8 mouse cellular contexts compared by ENCODE assay signal in genomic region chr11:119389851-119390270, GRCm38 (mm10). TPM values are rescaled to one million over a fixed set of nuclear protein-coding genes. Genes with fewer than 3 reads are reported as not detected.
A peak's percentile ranks its signal among the peaks of the same experiment; 100 is the strongest.
DNase-seq lines count a peak whose midpoint lies in the region; ATAC-seq and TF ChIP-seq lines count a peak whose summit lies in the region.

No protein-coding gene starts in this region.

- no peak for TF ChIP-seq POLR2A in ES-Bruce4 (IDR thresholded peaks at IDR 0.05; ENCODE audit: insufficient read depth, low read length)

- DNase-seq in heart, postnatal 14 days: peak; percentile 86 to 92
- DNase-seq in layer of hippocampus, adult 2 months (ENCODE audit: low spot score in 2 of 2): peak; percentile 13 to 45
- DNase-seq in ovary, postnatal 14 days (ENCODE audit: low spot score): peak; percentile 77
- DNase-seq in thymus, postnatal 25 days: peak; percentile 45

- no peaks in the 10 kb centered on the region; the same call in 1 of the 2 replicates for H3K27me3 ChIP-seq in ES-Bruce4 (ENCODE audit: control insufficient read depth, insufficient read depth, low read length, poor library complexity, severe bottlenecking)
- H3K27me3 ChIP-seq in forebrain, embryonic 12.5 days: peaks cover 75% of the 10 kb centered on the region
- no peaks in the 10 kb centered on the region for H3K27me3 ChIP-seq in lung, embryonic 16.5 days (ENCODE audit: control insufficient read depth, insufficient read depth, low read depth, low read length)

- no peaks in the 10 kb centered on the region for H3K9me3 ChIP-seq in ES-Bruce4 (replicated peaks; ENCODE audit: control insufficient read depth, insufficient read depth, low read length, poor library complexity, severe bottlenecking)
- no peaks in the 10 kb centered on the region for H3K9me3 ChIP-seq in forebrain, embryonic 12.5 days
- H3K9me3 ChIP-seq in lung, embryonic 16.5 days (ENCODE audit: control insufficient read depth, low read length): no peaks in the 10 kb centered on the region

- TF ChIP-seq EP300 in ES-Bruce4 (IDR thresholded peaks at IDR 0.05; ENCODE audit: insufficient read depth, low read depth, low read length): 0 out of 2 replicates have a peak, but pooled peaks have one; percentile 7

- intact Hi-C loops in heart, postnatal 14 days (cut with DNase I): loop anchor here (2.0 kb wide), 1 partner anchor 27 kb away; no protein-coding TSS in a partner anchor

- peak; percentile 31; the same call in 1 of the 2 replicates for ATAC-seq in forebrain, embryonic 12.5 days (ENCODE audit: low FRiP score)
- peak; percentile 72 for ATAC-seq in lung, embryonic 16.5 days (ENCODE audit: low read depth)

- H3K4me3 ChIP-seq in ES-Bruce4 (ENCODE audit: low read depth, low read length): peak overlapping the region; percentile 61
- H3K4me3 ChIP-seq in brown adipose tissue, adult 24 weeks (ENCODE audit: insufficient read depth, low read depth, low read length): peak overlapping the region; percentile 97
- H3K4me3 ChIP-seq in forebrain, embryonic 12.5 days (replicated peaks): peak overlapping the region; percentile 53
- H3K4me3 ChIP-seq in layer of hippocampus, adult 2 months: peak overlapping the region; percentile 81
- peak overlapping the region; percentile 82 for H3K4me3 ChIP-seq in lung, embryonic 16.5 days (ENCODE audit: low read length)

- H3K4me1 ChIP-seq in ES-Bruce4 (ENCODE audit: control insufficient read depth, insufficient read depth, low read length): peaks cover 4% of the 10 kb centered on the region
- peaks cover 11% of the 10 kb centered on the region; the same call in 1 of the 2 replicates for H3K4me1 ChIP-seq in brown adipose tissue, adult 24 weeks (ENCODE audit: control insufficient read depth, insufficient read depth, insufficient read length, low read length)
- H3K4me1 ChIP-seq in forebrain, embryonic 12.5 days: peaks cover 31% of the 10 kb centered on the region
- peaks cover 13% of the 10 kb centered on the region for H3K4me1 ChIP-seq in lung, embryonic 16.5 days (replicated peaks; ENCODE audit: control insufficient read depth, insufficient read depth, low read length)

- H3K9ac ChIP-seq in ES-Bruce4 (ENCODE audit: low read depth, poor library complexity, severe bottlenecking): peak overlapping the region; percentile 49
- peak overlapping the region; percentile 57 for H3K9ac ChIP-seq in forebrain, embryonic 12.5 days
- H3K9ac ChIP-seq in lung, embryonic 16.5 days (ENCODE audit: low read length): peak overlapping the region; percentile 82

- H3K36me3 ChIP-seq in ES-Bruce4 (ENCODE audit: control insufficient read depth, insufficient read depth, low read length, poor library complexity, severe bottlenecking): no peaks in the 10 kb centered on the region
- H3K36me3 ChIP-seq in forebrain, embryonic 12.5 days (replicated peaks): no peaks in the 10 kb centered on the region
- H3K36me3 ChIP-seq in lung, embryonic 16.5 days (ENCODE audit: control insufficient read depth, insufficient read depth, low read length): no peaks in the 10 kb centered on the region

- peak; percentile 17 for TF ChIP-seq CTCF in ES-Bruce4 (IDR thresholded peaks at IDR 0.05; ENCODE audit: low read depth, low read length)
- peak; percentile 62 for TF ChIP-seq CTCF in layer of hippocampus, adult 2 months (conservative IDR thresholded peaks at IDR 0.05)

- no peak overlapping the region for H3K27ac ChIP-seq in ES-Bruce4 (ENCODE audit: insufficient read depth, low read length)
- H3K27ac ChIP-seq in brown adipose tissue, adult 24 weeks (replicated peaks; ENCODE audit: low read depth, low read length): peak overlapping the region; percentile 95
- H3K27ac ChIP-seq in forebrain, embryonic 12.5 days: no peak overlapping the region
- H3K27ac ChIP-seq in layer of hippocampus, adult 2 months: peak overlapping the region; percentile 93
- peak overlapping the region; percentile 95 for H3K27ac ChIP-seq in lung, embryonic 16.5 days (ENCODE audit: low read length)

- H3K4me2 ChIP-seq in forebrain, embryonic 12.5 days: peak overlapping the region; percentile 98
- peak overlapping the region; percentile 85 for H3K4me2 ChIP-seq in lung, embryonic 16.5 days (ENCODE audit: low read depth, low read length)

- WGBS in forebrain, embryonic 12.5 days: under 1% methylated on average over 35 of the region's 35 CpGs
- under 1% methylated on average over 35 of the region's 35 CpGs for WGBS in lung, embryonic 16.5 days

RNA-seq across cellular contexts. Expression of gene Rnf213, which starts 3.0 kb away (rescaled TPM):
- 22.4 and 23.9 TPM in 2 replicates for polyA plus RNA-seq in ES-Bruce4 (2011; ENCODE audit: insufficient read depth, insufficient read length, low read depth, missing spikeins)
- polyA plus RNA-seq in brown adipose tissue, adult 24 weeks (2012; ENCODE audit: insufficient read depth, insufficient read length, missing spikeins): 8.6 and 11.1 TPM in 2 replicates
- 1.9 and 2.0 TPM in 2 replicates for polyA plus RNA-seq in forebrain, embryonic 12.5 days (2016; fragmentation: Nextera tagmentation; extraction: Ambion mirVana)
- 10 to 100 TPM; 15.4 to 16.8 TPM for total RNA-seq in heart, postnatal 14 days (2021)
- total RNA-seq in layer of hippocampus, adult 2 months (2021): 1 to 10 TPM; 3.1 to 4.1 TPM
- 6.8 and 7.5 TPM in 2 replicates for polyA plus RNA-seq in lung, embryonic 16.5 days (2015; fragmentation: Nextera tagmentation; extraction: Ambion mirVana)

RNA-seq across cellular contexts. Expression of gene Slc26a11, which starts 34.5 kb away (rescaled TPM):
- polyA plus RNA-seq in ES-Bruce4 (2011; ENCODE audit: insufficient read depth, insufficient read length, low read depth, missing spikeins): 9.2 and 10.0 TPM in 2 replicates
- 2.1 and 3.1 TPM in 2 replicates for polyA plus RNA-seq in brown adipose tissue, adult 24 weeks (2012; ENCODE audit: insufficient read depth, insufficient read length, missing spikeins)
- 5.1 and 6.3 TPM in 2 replicates for polyA plus RNA-seq in forebrain, embryonic 12.5 days (2016; fragmentation: Nextera tagmentation; extraction: Ambion mirVana)
- total RNA-seq in heart, postnatal 14 days (2021): 1 to 10 TPM; 3.1 to 5.0 TPM
- total RNA-seq in layer of hippocampus, adult 2 months (2021): 1 to 10 TPM; 4.9 to 6.7 TPM
- polyA plus RNA-seq in lung, embryonic 16.5 days (2015; fragmentation: Nextera tagmentation; extraction: Ambion mirVana): 12.4 and 12.6 TPM in 2 replicates

RNA-seq across cellular contexts. Expression of gene Sgsh, which starts 34.5 kb away (rescaled TPM):
- polyA plus RNA-seq in ES-Bruce4 (2011; ENCODE audit: insufficient read depth, insufficient read length, low read depth, missing spikeins): 3.3 and 4.0 TPM in 2 replicates
- 3.8 and 7.7 TPM in 2 replicates for polyA plus RNA-seq in brown adipose tissue, adult 24 weeks (2012; ENCODE audit: insufficient read depth, insufficient read length, missing spikeins)
- 4.4 and 6.2 TPM in 2 replicates for polyA plus RNA-seq in forebrain, embryonic 12.5 days (2016; fragmentation: Nextera tagmentation; extraction: Ambion mirVana)
- total RNA-seq in heart, postnatal 14 days (2021): 1 to 10 TPM; 4.6 to 6.2 TPM
- total RNA-seq in layer of hippocampus, adult 2 months (2021): 1 to 10 TPM; 5.0 to 6.3 TPM
- polyA plus RNA-seq in lung, embryonic 16.5 days (2015; fragmentation: Nextera tagmentation; extraction: Ambion mirVana): 6.7 and 8.4 TPM in 2 replicates

Comparison
In these comparisons a context has a peak if more than half of its experiments do, and no peak if none do; other contexts are left out.
1. H3K27ac ChIP-seq: peak in brown adipose tissue, adult 24 weeks (single experiment), layer of hippocampus, adult 2 months (single experiment) and lung, embryonic 16.5 days (single experiment); none in ES-Bruce4 (single experiment) and forebrain, embryonic 12.5 days (single experiment).
2. DNase-seq: peak in every context shown above with its lines; median percentile 89 in heart, postnatal 14 days; 77 in ovary, postnatal 14 days; 45 in thymus, postnatal 25 days; 29 in layer of hippocampus, adult 2 months.
3. Peak in every context shown above with its lines, with median percentiles within 50 percentile points of each other: H3K4me3 ChIP-seq and H3K9ac ChIP-seq.